Mouse (Mus musculus) myocyte (in vitro differentiated cells): Measurements from ENCODE around the gene Mylk4.

ENCODE experiments used
- CEBPB ChIP-seq: IDR thresholded peaks from 2 replicates; pipeline ENCODE4 v1.6.1; 2011; ENCODE audit warnings: mild to moderate bottlenecking, moderate library complexity; ENCODE audit not compliant: poor library complexity, insufficient read depth, severe bottlenecking
- E2F4 ChIP-seq: IDR thresholded peaks from one replicate; pipeline ENCODE4 v1.6.1; 2011; ENCODE audit warnings: mild to moderate bottlenecking, control low read depth, moderate library complexity; ENCODE audit not compliant: insufficient read depth
- MAX ChIP-seq: IDR thresholded peaks from one replicate; pipeline ENCODE4 v1.6.1; 2011; ENCODE audit warnings: low read depth, mild to moderate bottlenecking, control low read depth
- MYOD1 ChIP-seq, 3 experiments: IDR thresholded peaks; one replicate each; pipeline ENCODE4 v1.6.1; 2011; ENCODE audit warnings: control low read depth in 2 of 3, low read depth in 2 of 3, mild to moderate bottlenecking in 2 of 3, moderate library complexity in 1 of 3; ENCODE audit not compliant: insufficient read length in 2 of 3, control insufficient read depth in 1 of 3
- MYOG ChIP-seq, 3 experiments: IDR thresholded peaks; one replicate each; pipeline ENCODE4 v1.6.1; 2011; ENCODE audit warnings: control low read depth in 2 of 3, low read depth in 2 of 3, mild to moderate bottlenecking in 2 of 3; ENCODE audit not compliant: insufficient read length in 2 of 3, control insufficient read depth in 1 of 3, insufficient read depth in 1 of 3
- POLR2A ChIP-seq: IDR thresholded peaks from one replicate; pipeline ENCODE4 v1.6.1; 2011; ENCODE audit warnings: low read depth, mild to moderate bottlenecking, control low read depth, moderate library complexity; ENCODE audit not compliant: insufficient read length
- POLR2AphosphoS2 ChIP-seq: IDR thresholded peaks from one replicate; pipeline ENCODE4 v1.6.1; 2011; ENCODE audit warnings: low read depth, control low read depth; ENCODE audit not compliant: insufficient read length
- REST ChIP-seq: IDR thresholded peaks from one replicate; pipeline ENCODE4 v1.6.1; 2011; ENCODE audit warnings: mild to moderate bottlenecking, control low read depth, moderate library complexity; ENCODE audit not compliant: insufficient read depth, insufficient read length
- TCF12 ChIP-seq: IDR thresholded peaks from one replicate; pipeline ENCODE4 v1.6.1; 2011; ENCODE audit warnings: mild to moderate bottlenecking, control low read depth; ENCODE audit not compliant: poor library complexity, insufficient read depth, severe bottlenecking
- USF1 ChIP-seq: IDR thresholded peaks from one replicate; pipeline ENCODE4 v1.6.1; 2011; ENCODE audit warnings: low read depth, mild to moderate bottlenecking, control low read depth, moderate library complexity

GRCm38 (mm10) chr13:32668296-32668695 lies 115.5 kb downstream of the Mylk4 start:
- peak in 1 of 3 experiments; percentile 60 for TF ChIP-seq MYOD1 (IDR thresholded peaks at IDR 0.05; ENCODE audit: control insufficient read depth in 1 of 3, insufficient read length in 2 of 3, low read depth in 2 of 3)
- TF ChIP-seq MAX: no peak
- no peak for TF ChIP-seq POLR2A
- TF ChIP-seq USF1: no peak
- TF ChIP-seq E2F4: no peak
- no peak for TF ChIP-seq POLR2AphosphoS2
- no peak for TF ChIP-seq TCF12
- TF ChIP-seq MYOG (IDR thresholded peaks at IDR 0.05; ENCODE audit: control insufficient read depth in 1 of 3, insufficient read depth in 1 of 3, insufficient read length in 2 of 3, low read depth in 2 of 3): peak in 1 of 3 experiments; percentile 17
- TF ChIP-seq REST: no peak
- TF ChIP-seq CEBPB: no peak
